Mouse (Mus musculus) bone marrow, adult 2 months (tissue): ENCODE results near the gene Ppp1r13b.

ENCODE experiments used
- CTCF ChIP-seq: fragments of 200-500 bp; IDR thresholded peaks from 2 replicates; pipeline ENCODE4 v1.5.1; 2011; ENCODE audit warnings: low read length, control low read depth; ENCODE audit not compliant: control insufficient read depth, insufficient read depth
- POLR2A ChIP-seq: fragments of 200-500 bp; IDR thresholded peaks from 2 replicates; pipeline ENCODE4 v1.6.1; 2011; ENCODE audit warnings: low read depth, mild to moderate bottlenecking, control low read depth, low read length, borderline replicate concordance; ENCODE audit not compliant: control insufficient read depth

- TF ChIP-seq CTCF (no peak), POLR2A (no peak)
Measured at GRCm38 (mm10) chr12:111864206-111864824, 43.6 kb downstream of the Ppp1r13b start.
